In genomic region chr12:48284386-48284785, GRCm38 (mm10) we compare ENCODE assay signal across 19 mouse cellular contexts.
DNase-seq lines count a peak whose midpoint lies in the region; ATAC-seq and TF ChIP-seq lines count a peak whose summit lies in the region.
"Had no signal": no experiment of that assay in that cellular context is flagged by ENCODE, and none has a peak within 500 bp of the region (broad histone marks: within the 10 kb centered on the region; RNA-seq: fewer than 3 reads in every experiment).

No protein-coding gene starts in this region.

- DNase-seq in embryo, embryonic 11 days: peak; percentile 2
- DNase-seq in embryo, embryonic 10 days (ENCODE audit: low spot score): no peak
- no peak for DNase-seq in neural tube, embryonic 11.5 days (ENCODE audit: low spot score)
- DNase-seq in neural tube, embryonic 10.5 days (ENCODE audit: extremely low spot score, low spot score): no peak
- DNase-seq in hindbrain, postnatal 0 days (ENCODE audit: low spot score): peak; percentile 61
- DNase-seq in adrenal gland, adult 2 months: no peak
- DNase-seq in spleen, postnatal 14 days (ENCODE audit: low spot score in 2 of 2): no peak
- DNase-seq: adrenal gland, postnatal 36 days; cerebellum, adult 18-20 months; kidney, adult 18-20 months; kidney, postnatal 14 days; lung, adult 18-20 months; lung, postnatal 36 days; right cerebral cortex, adult 18-20 months; thymus, postnatal 4 days had no signal

- no peak for TF ChIP-seq CTCF in hindbrain, postnatal 0 days (IDR thresholded peaks at IDR 0.05; ENCODE audit: low read depth)

- H3K4me1 ChIP-seq in neural tube, embryonic 11.5 days (ENCODE audit: control insufficient read depth, insufficient read depth, low read length): no peaks in the 10 kb centered on the region
- no peaks in the 10 kb centered on the region for H3K4me1 ChIP-seq in hindbrain, postnatal 0 days (ENCODE audit: insufficient read depth, low read length)
- H3K4me1 ChIP-seq in neural tube, embryonic 15.5 days: no peaks in the 10 kb centered on the region
- H3K4me1 ChIP-seq: heart, embryonic 12.5 days; limb, embryonic 15.5 days had no signal

- no peaks in the 10 kb centered on the region for H3K36me3 ChIP-seq in neural tube, embryonic 11.5 days (ENCODE audit: control insufficient read depth, insufficient read depth, low read length)
- H3K36me3 ChIP-seq in hindbrain, postnatal 0 days (ENCODE audit: insufficient read depth, low read length): no peaks in the 10 kb centered on the region
- H3K36me3 ChIP-seq in neural tube, embryonic 15.5 days: no peaks in the 10 kb centered on the region
- H3K36me3 ChIP-seq: heart, embryonic 12.5 days; limb, embryonic 15.5 days had no signal

- no peak overlapping the region for H3K9ac ChIP-seq in neural tube, embryonic 11.5 days (ENCODE audit: low read length)
- no peak overlapping the region for H3K9ac ChIP-seq in hindbrain, postnatal 0 days (replicated peaks; ENCODE audit: low read length)
- H3K9ac ChIP-seq in neural tube, embryonic 15.5 days (replicated peaks): no peak overlapping the region
- H3K9ac ChIP-seq: heart, embryonic 12.5 days; limb, embryonic 15.5 days had no signal

- 63% methylated on average over 3 of the region's 3 CpGs for WGBS in neural tube, embryonic 11.5 days
- 20% methylated on average over 3 of the region's 3 CpGs for WGBS in hindbrain, postnatal 0 days
- 38% methylated on average over 3 of the region's 3 CpGs for WGBS in neural tube, embryonic 15.5 days

- peak; percentile 50; the same call in 1 of the 2 replicates for ATAC-seq in neural tube, embryonic 11.5 days (ENCODE audit: insufficient read depth, low FRiP score, low TSS enrichment)
- ATAC-seq in hindbrain, postnatal 0 days: peak; percentile 69; the same call in 1 of the 2 replicates
- ATAC-seq in neural tube, embryonic 15.5 days (ENCODE audit: low FRiP score): peak; percentile 77; the same call in 1 of the 2 replicates

- H3K4me3 ChIP-seq in neural tube, embryonic 11.5 days (ENCODE audit: low read depth, low read length): no peak overlapping the region
- H3K4me3 ChIP-seq in hindbrain, postnatal 0 days (ENCODE audit: low read length): no peak overlapping the region
- H3K4me3 ChIP-seq in neural tube, embryonic 15.5 days (replicated peaks): no peak overlapping the region
- H3K4me3 ChIP-seq: heart, embryonic 12.5 days; limb, embryonic 15.5 days had no signal

- no peak overlapping the region for H3K27ac ChIP-seq in neural tube, embryonic 11.5 days (ENCODE audit: low read depth, low read length)
- no peak overlapping the region for H3K27ac ChIP-seq in hindbrain, postnatal 0 days
- no peak overlapping the region for H3K27ac ChIP-seq in neural tube, embryonic 15.5 days (replicated peaks)
- H3K27ac ChIP-seq: limb, embryonic 15.5 days had no signal

- H3K4me2 ChIP-seq in neural tube, embryonic 11.5 days (ENCODE audit: low read depth): no peak overlapping the region
- no peak overlapping the region for H3K4me2 ChIP-seq in hindbrain, postnatal 0 days (ENCODE audit: low read depth, low read length)
- H3K4me2 ChIP-seq in neural tube, embryonic 15.5 days: no peak overlapping the region
- H3K4me2 ChIP-seq: heart, embryonic 12.5 days; limb, embryonic 15.5 days had no signal

- H3K27me3 ChIP-seq in neural tube, embryonic 11.5 days (ENCODE audit: control insufficient read depth, insufficient read depth, low read length): no peaks in the 10 kb centered on the region
- no peaks in the 10 kb centered on the region for H3K27me3 ChIP-seq in hindbrain, postnatal 0 days (ENCODE audit: insufficient read depth, low read length)
- no peaks in the 10 kb centered on the region for H3K27me3 ChIP-seq in neural tube, embryonic 15.5 days (replicated peaks)
- H3K27me3 ChIP-seq: CH12.LX; heart, embryonic 12.5 days; limb, embryonic 15.5 days had no signal

- no peaks in the 10 kb centered on the region for H3K9me3 ChIP-seq in neural tube, embryonic 11.5 days (ENCODE audit: control insufficient read depth, low read length)
- no peaks in the 10 kb centered on the region for H3K9me3 ChIP-seq in hindbrain, postnatal 0 days (ENCODE audit: low read length)
- H3K9me3 ChIP-seq in neural tube, embryonic 15.5 days (replicated peaks): no peaks in the 10 kb centered on the region
- H3K9me3 ChIP-seq: heart, embryonic 12.5 days; limb, embryonic 15.5 days had no signal

Comparison
In these comparisons a context has a peak if more than half of its experiments do, and no peak if none do; other contexts are left out.
1. DNase-seq: peak in embryo, embryonic 11 days (single experiment) and hindbrain, postnatal 0 days (single experiment); none in embryo, embryonic 10 days (single experiment), neural tube, embryonic 11.5 days (single experiment), neural tube, embryonic 10.5 days (single experiment), adrenal gland, adult 2 months (single experiment) and spleen, postnatal 14 days (0 of 2).
2. Peak in every context shown above with its lines, with median percentiles within 50 percentile points of each other: ATAC-seq.